ENCODE assay signal across 15 mouse cellular contexts in the genomic region with DNA sequence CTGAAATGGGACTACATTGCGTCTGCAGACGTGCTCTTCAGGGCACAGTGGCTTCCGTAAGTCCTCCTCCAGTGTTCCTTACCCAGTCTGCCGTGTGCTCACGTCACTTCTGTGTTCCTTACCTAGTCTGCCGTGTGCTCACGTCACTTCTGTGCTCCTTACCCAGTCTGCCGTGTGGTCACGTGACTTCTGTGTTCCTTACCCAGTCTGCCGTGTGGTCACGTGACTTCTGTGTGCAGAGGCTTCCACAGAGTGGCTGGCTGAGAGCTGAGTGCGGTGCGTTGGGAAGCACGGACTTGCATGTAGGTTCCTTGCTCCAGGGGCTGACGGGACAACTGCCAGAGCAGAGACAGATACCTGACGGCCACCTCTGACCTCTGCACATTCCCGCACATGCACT. TPM values are rescaled to one million over a fixed set of nuclear protein-coding genes. Genes with fewer than 3 reads are reported as not detected.
DNase-seq lines count a peak whose midpoint lies in the region; TF ChIP-seq lines count a peak whose summit lies in the region.
"Had no signal": no experiment of that assay in that cellular context is flagged by ENCODE, and none has a peak within 500 bp of the region (broad histone marks: within the 10 kb centered on the region; RNA-seq: fewer than 3 reads in every experiment).

No protein-coding gene starts in this region.

- TF ChIP-seq CTCF in ES-Bruce4 (IDR thresholded peaks at IDR 0.05; ENCODE audit: low read depth, low read length): no peak

- peak overlapping the region; percentile 22 for H3K4me3 ChIP-seq in ES-Bruce4 (ENCODE audit: low read depth, low read length)
- H3K4me3 ChIP-seq: erythroblast, embryonic 14.5 days; forebrain, embryonic 15.5 days; heart, embryonic 10.5 days; midbrain, embryonic 15.5 days had no signal

- no peaks in the 10 kb centered on the region for H3K9me3 ChIP-seq in ES-Bruce4 (replicated peaks; ENCODE audit: control insufficient read depth, insufficient read depth, low read length, poor library complexity, severe bottlenecking)
- H3K9me3 ChIP-seq: forebrain, embryonic 15.5 days; heart, embryonic 10.5 days; midbrain, embryonic 15.5 days had no signal

- no peak overlapping the region for H3K27ac ChIP-seq in ES-Bruce4 (ENCODE audit: insufficient read depth, low read length)
- H3K27ac ChIP-seq: forebrain, embryonic 15.5 days; heart, embryonic 10.5 days; macrophage; midbrain, embryonic 15.5 days had no signal

- H3K36me3 ChIP-seq in ES-Bruce4 (ENCODE audit: control insufficient read depth, insufficient read depth, low read length, poor library complexity, severe bottlenecking): no peaks in the 10 kb centered on the region

- DNase-seq in cerebellum, adult 11-12 months: peak; percentile 69
- no peak for DNase-seq in cerebellum, adult 9-10 months
- DNase-seq in kidney, postnatal 4 days: peak; percentile 24 to 59
- no peak for DNase-seq in kidney, postnatal 36 days
- DNase-seq in cerebellum, adult 9-11 months: peak; percentile 70
- DNase-seq in spleen, adult 12 weeks (ENCODE audit: low spot score): no peak
- no peak for DNase-seq in thymus, postnatal 4 days
- DNase-seq: lung, adult 18-20 months; right cerebral cortex, postnatal 25 days had no signal

- TF ChIP-seq POLR2A in ES-Bruce4 (IDR thresholded peaks at IDR 0.05; ENCODE audit: insufficient read depth, low read length): no peak

- H3K9ac ChIP-seq in ES-Bruce4 (ENCODE audit: low read depth, poor library complexity, severe bottlenecking): no peak overlapping the region
- H3K9ac ChIP-seq: forebrain, embryonic 15.5 days; midbrain, embryonic 15.5 days had no signal

- TF ChIP-seq EP300 in ES-Bruce4 (IDR thresholded peaks at IDR 0.05; ENCODE audit: insufficient read depth, low read depth, low read length): no peak

- no peaks in the 10 kb centered on the region for H3K27me3 ChIP-seq in ES-Bruce4 (ENCODE audit: control insufficient read depth, insufficient read depth, low read length, poor library complexity, severe bottlenecking)
- H3K27me3 ChIP-seq: forebrain, embryonic 15.5 days; midbrain, embryonic 15.5 days had no signal

- H3K4me1 ChIP-seq in ES-Bruce4 (ENCODE audit: control insufficient read depth, insufficient read depth, low read length): no peaks in the 10 kb centered on the region
- H3K4me1 ChIP-seq: forebrain, embryonic 15.5 days; heart, embryonic 10.5 days; midbrain, embryonic 15.5 days had no signal

RNA-seq across cellular contexts. Expression of a gene that starts 11.2 kb away (rescaled TPM):
- polyA plus RNA-seq in ES-Bruce4 (2011; ENCODE audit: insufficient read depth, insufficient read length, low read depth, missing spikeins): 31.3 and 35.3 TPM in 2 replicates

RNA-seq across cellular contexts. Expression of a gene that starts 50.7 kb away (rescaled TPM):
- polyA plus RNA-seq in ES-Bruce4 (2011; ENCODE audit: insufficient read depth, insufficient read length, low read depth, missing spikeins): 5.0 and 8.9 TPM in 2 replicates

Comparison
In these comparisons a context has a peak if more than half of its experiments do, and no peak if none do; other contexts are left out.
1. DNase-seq: peak in cerebellum, adult 11-12 months (single experiment), kidney, postnatal 4 days (2 of 2) and cerebellum, adult 9-11 months (single experiment); none in cerebellum, adult 9-10 months (single experiment), kidney, postnatal 36 days (0 of 2), spleen, adult 12 weeks (single experiment) and thymus, postnatal 4 days (single experiment).